9 mouse cellular contexts compared by ENCODE assay signal in the genomic region with DNA sequence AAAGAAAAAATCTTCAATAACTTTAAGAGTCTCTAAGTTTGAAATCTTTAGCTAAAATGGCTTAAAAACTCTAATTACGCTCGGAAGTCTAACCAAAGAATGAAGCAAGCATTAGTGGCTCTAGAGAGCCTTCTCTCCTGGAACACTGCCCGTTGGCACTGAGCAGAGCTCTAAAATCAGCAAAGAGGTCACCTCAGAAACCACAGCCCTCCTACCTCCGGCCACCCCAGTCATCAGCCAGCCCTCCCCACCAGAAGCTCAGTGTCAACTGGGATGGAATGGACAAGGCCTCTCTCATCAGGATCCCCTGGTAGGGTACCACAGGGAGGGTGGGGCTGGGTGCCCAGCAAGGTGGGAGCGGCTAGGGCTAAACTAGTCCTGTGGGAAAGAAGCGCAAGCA.
DNase-seq lines count a peak whose midpoint lies in the region; ATAC-seq and TF ChIP-seq lines count a peak whose summit lies in the region.
"Had no signal": no experiment of that assay in that cellular context is flagged by ENCODE, and none has a peak within 500 bp of the region (broad histone marks: within the 10 kb centered on the region; RNA-seq: fewer than 3 reads in every experiment).

No protein-coding gene starts in this region.

- H3K27ac ChIP-seq in heart, embryonic 10.5 days, result no peak overlapping the region
- no peak overlapping the region for H3K27ac ChIP-seq in lung, postnatal 0 days (ENCODE audit: low read length)
- H3K27ac ChIP-seq in liver, embryonic 12.5 days, result no peak overlapping the region
- H3K27ac ChIP-seq: hindbrain, embryonic 13.5 days had no signal

- peak; percentile 28 for DNase-seq in heart, adult 8-10 months (ENCODE audit: low spot score)
- DNase-seq in heart, embryonic 10.5 days (ENCODE audit: low spot score), result no peak
- DNase-seq in adrenal gland, adult 2 months, result peak; percentile 79
- peak; percentile 19 for DNase-seq in fibroblast of lung, adult 2 months (ENCODE audit: low read depth)
- peak; percentile 68 for DNase-seq in lung, postnatal 0 days (ENCODE audit: low spot score)
- no peak for DNase-seq in left cerebral cortex, adult 8-10 months (ENCODE audit: low spot score in 2 of 2)

- TF ChIP-seq CTCF in lung, postnatal 0 days (IDR thresholded peaks at IDR 0.05), result no peak

- peak; percentile 60 for ATAC-seq in lung, postnatal 0 days
- ATAC-seq in CD4-positive, CD25-positive, alpha-beta regulatory T cell, adult 4 months, result no peak
- no peak for ATAC-seq in liver, embryonic 12.5 days

- 90% methylated on average over 6 of the region's 6 CpGs for WGBS in heart, embryonic 10.5 days
- WGBS in lung, postnatal 0 days, result 51% methylated on average over 6 of the region's 6 CpGs
- WGBS in liver, embryonic 12.5 days (ENCODE audit: insufficient replicate concordance), result 73% methylated on average over 6 of the region's 6 CpGs

- no peak overlapping the region for H3K4me2 ChIP-seq in lung, postnatal 0 days (replicated peaks; ENCODE audit: low read depth, low read length)
- no peak overlapping the region for H3K4me2 ChIP-seq in liver, embryonic 12.5 days
- H3K4me2 ChIP-seq: hindbrain, embryonic 13.5 days had no signal

- no peak for TF ChIP-seq EP300 in lung, postnatal 0 days (IDR thresholded peaks at IDR 0.05)

- no peaks in the 10 kb centered on the region for H3K9me3 ChIP-seq in heart, embryonic 10.5 days
- H3K9me3 ChIP-seq in lung, postnatal 0 days (ENCODE audit: low read length), result no peaks in the 10 kb centered on the region
- H3K9me3 ChIP-seq in liver, embryonic 12.5 days (replicated peaks), result no peaks in the 10 kb centered on the region
- H3K9me3 ChIP-seq: hindbrain, embryonic 13.5 days had no signal

- peaks cover 4% of the 10 kb centered on the region; the same call in 1 of the 2 replicates for H3K4me1 ChIP-seq in heart, embryonic 10.5 days
- peaks cover 6% of the 10 kb centered on the region; the same call in 1 of the 2 replicates for H3K4me1 ChIP-seq in lung, postnatal 0 days (ENCODE audit: insufficient read depth, low read depth, low read length)
- peaks cover 38% of the 10 kb centered on the region for H3K4me1 ChIP-seq in liver, embryonic 12.5 days

- no peaks in the 10 kb centered on the region for H3K27me3 ChIP-seq in heart, embryonic 10.5 days (ENCODE audit: insufficient read depth, poor library complexity, severe bottlenecking)
- no peaks in the 10 kb centered on the region for H3K27me3 ChIP-seq in lung, postnatal 0 days (replicated peaks; ENCODE audit: insufficient read depth, low read length)
- H3K27me3 ChIP-seq in liver, embryonic 12.5 days (replicated peaks), result no peaks in the 10 kb centered on the region
- H3K27me3 ChIP-seq: hindbrain, embryonic 13.5 days had no signal

- H3K36me3 ChIP-seq in heart, embryonic 10.5 days, result no peaks in the 10 kb centered on the region
- H3K36me3 ChIP-seq in lung, postnatal 0 days (ENCODE audit: insufficient read depth, low read length), result no peaks in the 10 kb centered on the region
- H3K36me3 ChIP-seq in liver, embryonic 12.5 days, result no peaks in the 10 kb centered on the region
- H3K36me3 ChIP-seq: hindbrain, embryonic 13.5 days had no signal

- H3K4me3 ChIP-seq in heart, embryonic 10.5 days, result no peak overlapping the region
- H3K4me3 ChIP-seq in lung, postnatal 0 days (ENCODE audit: low read depth, low read length), result no peak overlapping the region
- H3K4me3 ChIP-seq in liver, embryonic 12.5 days, result no peak overlapping the region
- H3K4me3 ChIP-seq: hindbrain, embryonic 13.5 days had no signal

- H3K9ac ChIP-seq in lung, postnatal 0 days (replicated peaks; ENCODE audit: low read depth), result no peak overlapping the region
- H3K9ac ChIP-seq in liver, embryonic 12.5 days, result no peak overlapping the region
- H3K9ac ChIP-seq: hindbrain, embryonic 13.5 days had no signal

Comparison
In these comparisons a context has a peak if more than half of its experiments do, and no peak if none do; other contexts are left out.
1. DNase-seq: peak in heart, adult 8-10 months (single experiment), adrenal gland, adult 2 months (single experiment), fibroblast of lung, adult 2 months (single experiment) and lung, postnatal 0 days (single experiment); none in heart, embryonic 10.5 days (single experiment) and left cerebral cortex, adult 8-10 months (0 of 2).